Mouse (Mus musculus) heart, embryonic 12.5 days (tissue): ENCODE results near the gene Mef2b. TPM values are rescaled to one million over a fixed set of nuclear protein-coding genes. Genes with fewer than 3 reads are reported as not detected.

ENCODE experiments used
- ATAC-seq: fragments of 200-750 bp; cut with Nextera tagmentation; 2 replicates; pipeline ENCODE4 v1.8.0; 2017; ENCODE audit warnings: moderate TSS enrichment, moderate library complexity; ENCODE audit not compliant: insufficient number of reproducible peaks, low FRiP score
- H3K27ac ChIP-seq: fragments of 300-500 bp; sonication (generic); 2 replicates; pipeline ENCODE4 v1.5.1; 2016; ENCODE audit warnings: mild to moderate bottlenecking, moderate library complexity; ENCODE audit not compliant: poor library complexity, severe bottlenecking
- H3K27me3 ChIP-seq: fragments of 300-500 bp; sonication (generic); replicated peaks from 2 replicates; pipeline ENCODE4 v1.6.1; 2016; ENCODE audit warnings: mild to moderate bottlenecking, moderate library complexity
- H3K36me3 ChIP-seq: fragments of 300-500 bp; sonication (generic); 2 replicates; pipeline ENCODE4 v1.6.1; 2016; ENCODE audit warnings: mild to moderate bottlenecking, moderate library complexity
- H3K4me1 ChIP-seq: fragments of 300-500 bp; sonication (generic); replicated peaks from 2 replicates; pipeline ENCODE4 v1.6.1; 2016; ENCODE audit warnings: mild to moderate bottlenecking
- H3K4me2 ChIP-seq: fragments of 300-500 bp; sonication (generic); 2 replicates; pipeline ENCODE4 v1.6.1; 2016; ENCODE audit warnings: mild to moderate bottlenecking, moderate library complexity
- H3K4me3 ChIP-seq: fragments of 300-500 bp; sonication (generic); 2 replicates; pipeline ENCODE4 v1.5.1; 2016; ENCODE audit warnings: mild to moderate bottlenecking
- H3K9ac ChIP-seq: fragments of 300-500 bp; sonication (generic); 2 replicates; pipeline ENCODE4 v1.6.1; 2016; ENCODE audit warnings: mild to moderate bottlenecking, moderate library complexity
- H3K9me3 ChIP-seq: fragments of 300-500 bp; sonication (generic); replicated peaks from 2 replicates; pipeline ENCODE4 v1.6.1; 2016; ENCODE audit warnings: mild to moderate bottlenecking, moderate library complexity
- WGBS: fragments of 180-500 bp; shearing (Covaris S2); methylation state at CpG from one replicate; pipeline ENCODE4 v1.1.7; 2016; 5-methylcytosine and 5-hydroxymethylcytosine counted together
- polyA plus RNA-seq: library from polyadenylated mRNA; unstranded; fragments of >200 nt; fragmentation: Nextera tagmentation; extraction: Ambion mirVana; gene quantifications from 2 replicates; pipeline ENCODE4 v1.2.1, GENCODE M21; 2016

Gene Mef2b
- polyA plus RNA-seq, 1 experiment from 2014 or later = not detected

GRCm38 (mm10) chr8:70181212-70181902, 41.8 kb downstream of the Mef2b start:
- H3K27me3 ChIP-seq = no peaks in the 10 kb centered on the region
- no peak overlapping the region for H3K4me3 ChIP-seq
- H3K9me3 ChIP-seq = no peaks in the 10 kb centered on the region
- WGBS = 69% methylated on average over 16 of the region's 16 CpGs
- peak overlapping the region; percentile 33; the same call in 1 of the 2 replicates for H3K9ac ChIP-seq
- no peak; the same call in 1 of the 2 replicates for ATAC-seq
- 0 out of 2 replicates have a peak, but pooled peaks cover 3% of the 10 kb centered on the region for H3K4me1 ChIP-seq
- no peak overlapping the region for H3K4me2 ChIP-seq
- peaks cover 67% of the 10 kb centered on the region for H3K36me3 ChIP-seq
- H3K27ac ChIP-seq = no peak overlapping the region

- Histone ChIP-seq H3K27ac (no peak overlapping the region), H3K27me3 (no peaks in the 10 kb centered on the region), H3K4me1 (0 out of 2 replicates have a peak, but pooled peaks cover 3% of the 10 kb centered on the region), H3K9me3 (no peaks in the 10 kb centered on the region), H3K4me3 (no peak overlapping the region), H3K9ac (peak overlapping the region; percentile 33; the same call in 1 of the 2 replicates), H3K4me2 (no peak overlapping the region), H3K36me3 (peaks cover 63% of the 10 kb centered on the region)
- 35% methylated on average over 2 of the region's 2 CpGs for WGBS
- ATAC-seq = no peak
Observed at GRCm38 (mm10) chr8:70181903-70182252, 42.4 kb downstream of the Mef2b start.

- H3K9me3 ChIP-seq = no peaks in the 10 kb centered on the region
- no peak for ATAC-seq
- no peak overlapping the region for H3K27ac ChIP-seq
- 88% methylated on average over 4 of the region's 4 CpGs for WGBS
- H3K27me3 ChIP-seq = no peaks in the 10 kb centered on the region
- H3K4me3 ChIP-seq = no peak overlapping the region
- H3K9ac ChIP-seq = no peak overlapping the region
- 0 out of 2 replicates have a peak, but pooled peaks cover 3% of the 10 kb centered on the region for H3K4me1 ChIP-seq
- H3K4me2 ChIP-seq = no peak overlapping the region
- peaks cover 63% of the 10 kb centered on the region for H3K36me3 ChIP-seq
Observed at GRCm38 (mm10) chr8:70183194-70183593, 43.7 kb downstream of the Mef2b start.

GRCm38 (mm10) chr8:70188707-70189106, 49.2 kb downstream of the Mef2b start:
- no peaks in the 10 kb centered on the region for H3K4me1 ChIP-seq

GRCm38 (mm10) chr8:70193238-70193637, 53.7 kb downstream of the Mef2b start:
- Histone ChIP-seq H3K27me3 (no peaks in the 10 kb centered on the region), H3K4me1 (0 out of 2 replicates have a peak, but pooled peaks cover 3% of the 10 kb centered on the region), H3K27ac (no peak overlapping the region), H3K9ac (no peak overlapping the region), H3K9me3 (no peaks in the 10 kb centered on the region), H3K4me2 (no peak overlapping the region), H3K4me3 (no peak overlapping the region), H3K36me3 (0 out of 2 replicates have a peak, but pooled peaks cover 10% of the 10 kb centered on the region)
- no peak for ATAC-seq
- 66% methylated on average over 5 of the region's 5 CpGs for WGBS

More at GRCm38 (mm10) chr8:70188707-70189106, 49.2 kb downstream of the Mef2b start:
- no peak overlapping the region for H3K4me3 ChIP-seq
- no peaks in the 10 kb centered on the region for H3K9me3 ChIP-seq
- 0 out of 2 replicates have a peak, but pooled peaks cover 25% of the 10 kb centered on the region for H3K36me3 ChIP-seq
- H3K27ac ChIP-seq = no peak overlapping the region
- 53% methylated on average over 7 of the region's 7 CpGs for WGBS
- H3K4me2 ChIP-seq = no peak overlapping the region
- no peak overlapping the region for H3K9ac ChIP-seq
- no peak for ATAC-seq
- H3K27me3 ChIP-seq = no peaks in the 10 kb centered on the region

GRCm38 (mm10) chr8:70194191-70194590, 54.7 kb downstream of the Mef2b start:
- Histone ChIP-seq H3K27me3 (no peaks in the 10 kb centered on the region), H3K36me3 (0 out of 2 replicates have a peak, but pooled peaks cover 7% of the 10 kb centered on the region), H3K4me2 (no peak overlapping the region), H3K4me1 (0 out of 2 replicates have a peak, but pooled peaks cover 3% of the 10 kb centered on the region), H3K27ac (no peak overlapping the region), H3K4me3 (no peak overlapping the region), H3K9ac (no peak overlapping the region), H3K9me3 (no peaks in the 10 kb centered on the region)
- ATAC-seq = no peak
- WGBS = 80% methylated on average over 3 of the region's 3 CpGs

- Histone ChIP-seq H3K27me3 (no peaks in the 10 kb centered on the region), H3K4me3 (no peak overlapping the region), H3K9ac (no peak overlapping the region), H3K4me1 (0 out of 2 replicates have a peak, but pooled peaks cover 6% of the 10 kb centered on the region), H3K36me3 (0 out of 2 replicates have a peak, but pooled peaks cover 5% of the 10 kb centered on the region), H3K9me3 (no peaks in the 10 kb centered on the region), H3K27ac (no peak overlapping the region), H3K4me2 (no peak overlapping the region)
- 77% methylated on average over 2 of the region's 2 CpGs for WGBS
- no peak for ATAC-seq
Observed at GRCm38 (mm10) chr8:70195762-70196161, 56.3 kb downstream of the Mef2b start.

- Histone ChIP-seq H3K4me3 (no peak overlapping the region), H3K9me3 (no peaks in the 10 kb centered on the region), H3K27ac (no peak overlapping the region), H3K36me3 (0 out of 2 replicates have a peak, but pooled peaks cover 3% of the 10 kb centered on the region), H3K9ac (no peak overlapping the region), H3K4me2 (no peak overlapping the region), H3K27me3 (no peaks in the 10 kb centered on the region), H3K4me1 (0 out of 2 replicates have a peak, but pooled peaks cover 6% of the 10 kb centered on the region)
- no peak for ATAC-seq
- 60% methylated on average over 7 of the region's 7 CpGs for WGBS
Observed at GRCm38 (mm10) chr8:70197603-70198002, 58.1 kb downstream of the Mef2b start.

GRCm38 (mm10) chr8:70200098-70200681, 60.7 kb downstream of the Mef2b start:
- no peak overlapping the region for H3K4me3 ChIP-seq
- no peak overlapping the region for H3K27ac ChIP-seq
- WGBS = 69% methylated on average over 5 of the region's 5 CpGs
- H3K4me1 ChIP-seq = peaks cover 24% of the 10 kb centered on the region
- no peaks in the 10 kb centered on the region for H3K36me3 ChIP-seq
- H3K9me3 ChIP-seq = no peaks in the 10 kb centered on the region
- H3K4me2 ChIP-seq = no peak overlapping the region
- ATAC-seq = 0 out of 2 replicates have a peak, but pooled peaks have one; percentile 10
- no peaks in the 10 kb centered on the region for H3K27me3 ChIP-seq
- H3K9ac ChIP-seq = no peak overlapping the region

GRCm38 (mm10) chr8:70201417-70201816, 61.9 kb downstream of the Mef2b start:
- no peaks in the 10 kb centered on the region for H3K9me3 ChIP-seq
- no peak overlapping the region for H3K4me2 ChIP-seq
- no peaks in the 10 kb centered on the region for H3K36me3 ChIP-seq
- H3K27ac ChIP-seq = no peak overlapping the region
- no peak overlapping the region for H3K4me3 ChIP-seq
- H3K9ac ChIP-seq = no peak overlapping the region
- H3K27me3 ChIP-seq = no peaks in the 10 kb centered on the region
- WGBS = 55% methylated on average over 3 of the region's 3 CpGs
- ATAC-seq = no peak
- peaks cover 24% of the 10 kb centered on the region for H3K4me1 ChIP-seq

- WGBS = 66% methylated on average over 4 of the region's 4 CpGs
- Histone ChIP-seq H3K4me3 (no peak overlapping the region), H3K36me3 (no peaks in the 10 kb centered on the region), H3K27ac (no peak overlapping the region), H3K27me3 (no peaks in the 10 kb centered on the region), H3K4me1 (peaks cover 21% of the 10 kb centered on the region), H3K4me2 (no peak overlapping the region), H3K9me3 (no peaks in the 10 kb centered on the region), H3K9ac (no peak overlapping the region)
- no peak for ATAC-seq
Observed at GRCm38 (mm10) chr8:70203072-70203471, 63.6 kb downstream of the Mef2b start.
